Mouse (Mus musculus) heart, postnatal 0 days (tissue): ENCODE measurements around the gene Nipbl. TPM values are rescaled to one million over a fixed set of nuclear protein-coding genes. Genes with fewer than 3 reads are reported as not detected.

Source experiments
- ATAC-seq: fragments of 200-750 bp; cut with Nextera tagmentation; 2 replicates; pipeline ENCODE4 v1.8.0; 2017; ENCODE audit warnings: low read depth, moderate number of reproducible peaks, moderate library complexity; ENCODE audit not compliant: insufficient read depth
- DNase-seq: peaks from one replicate; pipeline ENCODE4 v3.0.0-alpha.2; 2016; ENCODE audit warnings: low spot score
- H3K27ac ChIP-seq: fragments of 300-500 bp; sonication (generic); 2 replicates; pipeline ENCODE4 v1.5.1; 2014; ENCODE audit warnings: low read depth, mild to moderate bottlenecking
- H3K27me3 ChIP-seq: fragments of 300-500 bp; sonication (generic); 2 replicates; pipeline ENCODE4 v1.6.1; 2014; ENCODE audit warnings: low read length, mixed read lengths; ENCODE audit not compliant: control insufficient read depth, insufficient read depth
- H3K36me3 ChIP-seq: fragments of 300-500 bp; sonication (generic); replicated peaks from 2 replicates; pipeline ENCODE4 v1.6.1; 2014; ENCODE audit warnings: low read length, mixed read lengths; ENCODE audit not compliant: control insufficient read depth, insufficient read depth
- H3K4me1 ChIP-seq: fragments of 300-500 bp; sonication (generic); 2 replicates; pipeline ENCODE4 v1.6.1; 2014; ENCODE audit warnings: antibody characterized with exemption; ENCODE audit not compliant: control insufficient read depth, insufficient read depth
- H3K4me2 ChIP-seq: fragments of 300-500 bp; sonication (generic); 2 replicates; pipeline ENCODE4 v1.6.1; 2014; ENCODE audit warnings: low read depth, mild to moderate bottlenecking, low read length, moderate library complexity
- H3K4me3 ChIP-seq: fragments of 300-500 bp; sonication (generic); 2 replicates; pipeline ENCODE4 v1.5.1; 2014; ENCODE audit warnings: low read depth, low read length
- H3K9ac ChIP-seq: fragments of 300-500 bp; sonication (generic); replicated peaks from 2 replicates; pipeline ENCODE4 v1.6.1; 2014; ENCODE audit warnings: low read depth, low read length, mixed read lengths
- H3K9me3 ChIP-seq: fragments of 300-500 bp; sonication (generic); replicated peaks from 2 replicates; pipeline ENCODE4 v1.6.1; 2016; ENCODE audit warnings: low read length; ENCODE audit not compliant: control insufficient read depth
- CTCF ChIP-seq: IDR thresholded peaks from 2 replicates; pipeline ENCODE4 v1.5.1; 2016; ENCODE audit warnings: antibody characterized with exemption, control low read depth, low read depth
- EP300 ChIP-seq: IDR thresholded peaks from 2 replicates; pipeline ENCODE4 v1.6.1; 2016; ENCODE audit warnings: antibody characterized with exemption, low read depth
- WGBS: fragments of 180-500 bp; shearing (Covaris S2); extraction: QIAGEN DNeasy Blood & Tissue Kit; methylation state at CpG from one replicate; pipeline ENCODE4 v1.1.7; 2014; 5-methylcytosine and 5-hydroxymethylcytosine counted together
- polyA plus RNA-seq: library from polyadenylated mRNA; unstranded; fragments of >200 nt; fragmentation: Nextera tagmentation; extraction: Ambion mirVana; gene quantifications from 2 replicates; pipeline ENCODE4 v1.2.1, GENCODE M21; 2015
- total RNA-seq: library from RNA; depleted of rRNA; stranded (reverse); fragments of >200 nt; gene quantifications from 2 replicates; pipeline ENCODE4 v1.2.3, GENCODE M21; 2014; ENCODE audit warnings: low replicate concordance

The Nipbl gene
- total and polyA plus RNA-seq, 2 experiments from 2014 or later: 8.2 to 12.2 TPM

DNA sequence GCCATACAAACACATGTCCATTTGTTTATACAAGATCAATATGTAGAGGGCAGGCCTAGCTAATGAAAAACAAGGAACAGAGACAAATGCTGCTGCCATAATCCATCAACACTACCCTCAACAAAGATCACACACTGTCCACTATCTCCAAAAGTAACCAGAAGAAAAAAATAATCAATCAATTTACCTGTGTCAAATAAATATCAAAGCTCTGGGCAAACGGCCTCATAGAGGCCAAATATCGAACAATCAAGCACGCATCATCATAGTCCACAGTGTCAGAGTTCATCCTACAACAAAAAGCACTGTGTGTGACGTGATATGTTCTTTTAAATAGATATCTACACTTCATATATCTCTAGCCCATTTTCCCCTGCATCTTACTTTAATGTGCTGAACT, 120.2 kb downstream of the Nipbl start:
- WGBS: 90% methylated on average over 4 of the region's 4 CpGs
- H3K9me3 ChIP-seq: no peaks in the 10 kb centered on the region
- TF ChIP-seq EP300 (no peak), CTCF (no peak)
- H3K36me3 ChIP-seq: peaks cover 69% of the 10 kb centered on the region
- H3K4me3 ChIP-seq: no peak overlapping the region
- no peak for ATAC-seq
- H3K27ac ChIP-seq: no peak overlapping the region
- no peak for DNase-seq
- no peak overlapping the region for H3K9ac ChIP-seq
- no peaks in the 10 kb centered on the region for H3K27me3 ChIP-seq
- no peak overlapping the region for H3K4me2 ChIP-seq
- no peaks in the 10 kb centered on the region for H3K4me1 ChIP-seq

DNA sequence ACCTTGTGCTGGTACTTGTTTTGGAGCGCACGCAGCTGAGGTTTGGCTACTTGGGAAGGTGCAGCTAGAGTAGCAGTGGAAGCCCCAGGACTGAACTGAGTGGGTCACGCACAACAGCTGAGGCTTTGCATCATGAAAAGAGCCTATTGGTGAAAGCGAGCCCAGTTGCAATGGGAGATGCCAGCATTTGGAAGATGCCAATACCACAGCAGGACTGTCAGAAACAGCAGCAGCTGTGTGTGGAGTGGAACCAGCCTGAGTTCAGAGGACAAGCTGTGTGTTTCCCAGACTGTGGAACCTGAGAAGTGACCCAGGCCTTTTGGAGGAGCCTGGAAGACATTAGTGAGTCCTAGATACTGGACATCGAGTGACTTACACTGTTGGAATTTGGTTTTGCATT, 122.8 kb downstream of the Nipbl start:
- Histone ChIP-seq H3K27me3 (no peaks in the 10 kb centered on the region), H3K4me3 (no peak overlapping the region), H3K9ac (no peak overlapping the region), H3K4me1 (no peaks in the 10 kb centered on the region), H3K4me2 (no peak overlapping the region), H3K9me3 (no peaks in the 10 kb centered on the region), H3K27ac (no peak overlapping the region), H3K36me3 (peaks cover 62% of the 10 kb centered on the region)
- ATAC-seq: no peak
- 91% methylated on average over 5 of the region's 5 CpGs for WGBS
- TF ChIP-seq CTCF (no peak), EP300 (no peak)
- DNase-seq: no peak

DNA sequence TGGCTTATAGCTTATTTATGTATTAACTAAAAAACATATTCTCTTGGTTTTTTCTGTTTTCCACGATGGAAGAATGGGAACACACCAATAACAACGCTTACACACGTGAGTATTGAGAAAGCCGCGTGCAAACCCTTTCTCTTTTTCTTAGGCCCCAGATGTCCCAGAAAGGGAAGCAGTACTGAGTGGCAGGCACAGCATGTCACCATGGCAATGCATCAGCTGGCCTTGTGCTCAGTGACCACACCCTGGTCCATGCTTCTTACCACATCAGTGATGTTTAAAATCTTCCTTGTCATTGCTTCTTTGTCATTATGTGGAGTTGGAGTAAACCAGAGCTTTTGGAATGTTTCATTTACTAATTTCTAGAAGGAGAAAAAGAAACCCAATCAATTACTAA, 125.1 kb downstream of the Nipbl start:
- 97% methylated on average over 5 of the region's 5 CpGs for WGBS
- Histone ChIP-seq H3K27ac (no peak overlapping the region), H3K4me3 (no peak overlapping the region), H3K9me3 (no peaks in the 10 kb centered on the region), H3K27me3 (no peaks in the 10 kb centered on the region), H3K9ac (no peak overlapping the region), H3K36me3 (peaks cover 46% of the 10 kb centered on the region), H3K4me1 (no peaks in the 10 kb centered on the region), H3K4me2 (no peak overlapping the region)
- ATAC-seq (no peak), DNase-seq (no peak)
- TF ChIP-seq EP300 (no peak), CTCF (no peak)

DNA sequence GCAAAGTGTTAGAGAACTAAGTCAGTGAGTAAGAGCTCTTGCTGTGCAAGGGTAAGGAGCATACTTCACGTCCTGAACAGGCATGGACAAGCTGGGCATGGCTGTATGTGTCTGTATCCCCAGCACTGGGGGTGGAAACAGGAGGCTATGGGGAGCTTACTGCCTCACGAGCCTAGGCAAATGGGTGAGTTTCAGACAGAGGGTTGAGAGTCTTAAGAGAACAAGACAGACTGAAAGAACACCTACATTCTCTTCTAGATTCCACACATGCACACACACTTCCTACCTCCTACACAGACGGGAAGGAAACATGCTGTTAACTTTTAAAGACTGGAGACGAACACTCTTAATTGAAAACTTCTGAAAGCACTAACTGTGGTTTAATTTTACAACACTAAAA, 126.9 kb downstream of the Nipbl start:
- Histone ChIP-seq H3K27me3 (no peaks in the 10 kb centered on the region), H3K36me3 (peaks cover 45% of the 10 kb centered on the region), H3K9me3 (no peaks in the 10 kb centered on the region), H3K4me2 (no peak overlapping the region), H3K4me1 (no peaks in the 10 kb centered on the region), H3K9ac (no peak overlapping the region), H3K27ac (no peak overlapping the region), H3K4me3 (no peak overlapping the region)
- TF ChIP-seq EP300: no peak
- no peak for TF ChIP-seq CTCF
- DNase-seq: no peak
- ATAC-seq: no peak
- 87% methylated on average over 4 of the region's 4 CpGs for WGBS

DNA sequence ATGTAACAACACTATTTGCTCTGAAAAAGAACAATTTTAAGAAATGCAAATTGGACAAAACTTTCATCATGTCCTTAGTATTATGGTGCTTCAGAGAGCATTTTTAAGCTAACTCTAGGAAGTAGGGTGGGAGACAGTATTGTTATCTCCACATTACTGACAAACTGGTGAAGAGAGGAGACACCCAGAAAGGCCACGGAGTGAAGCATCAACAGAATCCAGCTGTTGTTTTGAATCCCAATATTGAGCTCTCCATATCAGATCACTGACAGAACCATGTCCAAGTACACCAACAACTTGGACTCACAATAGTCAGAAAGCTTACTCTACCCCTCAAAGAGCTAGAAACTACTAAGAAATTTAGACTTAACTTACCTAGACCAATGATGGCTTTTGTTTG, 138.8 kb downstream of the Nipbl start:
- WGBS: 71% methylated on average over 1 of the region's 1 CpGs
- TF ChIP-seq EP300 (no peak), CTCF (no peak)
- Histone ChIP-seq H3K36me3 (peaks cover 70% of the 10 kb centered on the region), H3K27me3 (no peaks in the 10 kb centered on the region), H3K4me2 (no peak overlapping the region), H3K27ac (no peak overlapping the region), H3K9me3 (no peaks in the 10 kb centered on the region), H3K4me3 (no peak overlapping the region), H3K9ac (no peak overlapping the region), H3K4me1 (no peaks in the 10 kb centered on the region)
- no peak for DNase-seq
- no peak for ATAC-seq

DNA sequence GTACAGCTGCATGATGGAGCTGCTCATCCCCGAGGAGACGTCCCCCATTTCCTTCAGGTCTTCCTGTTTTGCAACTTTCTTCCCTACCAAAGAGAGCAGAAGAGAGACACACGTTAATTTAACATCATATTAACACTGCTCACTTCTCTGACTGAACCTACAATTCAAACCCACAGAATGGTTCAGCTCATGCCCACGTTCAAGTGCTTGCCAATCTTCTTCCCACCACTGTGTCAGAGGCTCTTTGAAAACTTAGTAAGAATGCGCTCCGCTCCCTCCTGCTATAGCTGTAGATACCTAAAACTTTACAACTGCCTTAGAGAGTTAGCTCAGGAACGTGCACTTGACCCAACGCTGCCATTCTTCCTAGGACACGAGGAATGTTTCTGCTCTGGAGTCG, 141.3 kb downstream of the Nipbl start:
- Histone ChIP-seq H3K36me3 (peaks cover 80% of the 10 kb centered on the region), H3K4me2 (no peak overlapping the region), H3K4me3 (no peak overlapping the region), H3K9ac (no peak overlapping the region), H3K27ac (no peak overlapping the region), H3K9me3 (no peaks in the 10 kb centered on the region), H3K27me3 (no peaks in the 10 kb centered on the region), H3K4me1 (no peaks in the 10 kb centered on the region)
- no peak for TF ChIP-seq EP300
- TF ChIP-seq CTCF: no peak
- no peak for ATAC-seq
- no peak for DNase-seq
- WGBS: 88% methylated on average over 10 of the region's 10 CpGs
